24 mouse cellular contexts compared by ENCODE assay signal in the genomic region with DNA sequence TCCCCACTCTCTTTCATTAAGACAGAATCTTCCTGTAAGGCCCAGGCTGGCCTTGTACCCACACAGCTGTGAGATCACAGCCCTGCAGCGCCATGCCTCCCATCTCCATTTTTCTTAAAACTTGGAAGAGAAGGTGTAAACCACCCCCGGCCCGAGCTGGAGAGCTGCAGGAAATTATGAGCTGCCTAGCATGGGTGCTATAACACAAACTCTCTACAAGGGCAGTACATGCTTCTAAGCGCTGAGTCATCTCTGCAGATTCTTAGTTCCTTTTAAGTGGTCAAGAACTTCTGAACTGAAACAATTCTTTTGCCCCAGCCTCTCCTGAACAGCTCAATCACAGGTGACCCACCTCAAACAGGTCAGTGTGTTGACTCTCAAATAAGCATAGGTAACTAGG. TPM values are rescaled to one million over a fixed set of nuclear protein-coding genes. Genes with fewer than 3 reads are reported as not detected.
DNase-seq lines count a peak whose midpoint lies in the region; TF ChIP-seq lines count a peak whose summit lies in the region.
"Had no signal": no experiment of that assay in that cellular context is flagged by ENCODE, and none has a peak within 500 bp of the region (broad histone marks: within the 10 kb centered on the region; RNA-seq: fewer than 3 reads in every experiment).

No protein-coding gene starts in this region.

- no peak overlapping the region for H3K4me3 ChIP-seq in bone marrow macrophage, adult 2 months (ENCODE audit: insufficient read depth, low read length)
- H3K4me3 ChIP-seq: embryonic facial prominence, embryonic 15.5 days; forebrain, embryonic 15.5 days; heart, embryonic 10.5 days; hindbrain, embryonic 12.5 days had no signal

- peak; percentile 63 to 76 for DNase-seq in left cerebral cortex, adult 18-20 months (ENCODE audit: low spot score in 2 of 2)
- no peak for DNase-seq in left cerebral cortex, adult 11 months (ENCODE audit: low spot score)
- peak; percentile 83 for DNase-seq in right cerebral cortex, adult 18-20 months
- DNase-seq in right cerebral cortex, postnatal 4 days: no peak
- DNase-seq in A20 (ENCODE audit: low read depth, low spot score): peak; percentile 40
- DNase-seq in neural tube, embryonic 10.5 days (ENCODE audit: extremely low spot score, low spot score): no peak
- DNase-seq: adrenal gland, postnatal 14 days; B cell, adult 2 months; cerebellum, adult 2 months; cerebellum, postnatal 14 days; embryo, embryonic 11 days; gastrocnemius, postnatal 10 days; heart, adult 18-20 months; heart, postnatal 10 days; heart, postnatal 4 days had no signal

- TF ChIP-seq CTCF in bone marrow macrophage, adult 2 months (IDR thresholded peaks at IDR 0.05; ENCODE audit: low read depth, low read length): no peak

- TF ChIP-seq POLR2A in bone marrow macrophage, adult 2 months (IDR thresholded peaks at IDR 0.05; ENCODE audit: borderline replicate concordance, low read depth, low read length): no peak

- peaks cover 15% of the 10 kb centered on the region for H3K4me1 ChIP-seq in bone marrow macrophage, adult 2 months (ENCODE audit: control insufficient read depth, insufficient read depth, low read length)
- H3K4me1 ChIP-seq: embryonic facial prominence, embryonic 15.5 days; forebrain, embryonic 15.5 days; heart, embryonic 10.5 days; hindbrain, embryonic 12.5 days had no signal

- peak overlapping the region; percentile 6; the same call in 1 of the 2 replicates for H3K27ac ChIP-seq in bone marrow macrophage, adult 2 months (ENCODE audit: insufficient read depth, low read depth, low read length)
- H3K27ac ChIP-seq: embryonic facial prominence, embryonic 15.5 days; forebrain, embryonic 15.5 days; heart, embryonic 10.5 days; hindbrain, embryonic 12.5 days had no signal

RNA-seq across cellular contexts. Expression of gene Pcgf6, which starts 15.8 kb away (rescaled TPM):
- total RNA-seq in left cerebral cortex, adult 18-20 months (2021): 10 to 100 TPM; 17.3 to 19.0 TPM
- polyA plus RNA-seq in bone marrow macrophage, adult 2 months (2012; ENCODE audit: insufficient read depth, insufficient read length, missing spikeins): 4.9 and 5.1 TPM in 2 replicates

RNA-seq across cellular contexts. Expression of gene Nt5c2, which starts 20.0 kb away (rescaled TPM):
- 10 to 100 TPM; 78.9 to 82.6 TPM for total RNA-seq in left cerebral cortex, adult 18-20 months (2021)
- 56.5 and 61.9 TPM in 2 replicates for polyA plus RNA-seq in bone marrow macrophage, adult 2 months (2012; ENCODE audit: insufficient read depth, insufficient read length, missing spikeins)

RNA-seq across cellular contexts. Expression of gene Ina, which starts 20.4 kb away (rescaled TPM):
- total RNA-seq in left cerebral cortex, adult 18-20 months (2021): 100 to 1,000 TPM; 208 to 220 TPM
- not detected in 2 replicates for polyA plus RNA-seq in bone marrow macrophage, adult 2 months (2012; ENCODE audit: insufficient read depth, insufficient read length, missing spikeins)
- total RNA-seq: heart, adult 18-20 months; heart, postnatal 10 days; MEL had no signal
- polyA plus RNA-seq: activated CD4-positive, CD25-positive, alpha-beta regulatory T cell, adult 4 months; CD4-positive, CD25-positive, alpha-beta regulatory T cell, adult 4 months; inflammation-experienced regulatory T-cells, adult 6 months had no signal

RNA-seq across cellular contexts. Expression of gene Taf5, which starts 32.6 kb away (rescaled TPM):
- 1 to 10 TPM; 6.4 to 6.9 TPM for total RNA-seq in left cerebral cortex, adult 18-20 months (2021)
- polyA plus RNA-seq in bone marrow macrophage, adult 2 months (2012; ENCODE audit: insufficient read depth, insufficient read length, missing spikeins): 4.5 and 4.9 TPM in 2 replicates

RNA-seq across cellular contexts. Expression of gene Usmg5, which starts 55.5 kb away (rescaled TPM):
- total RNA-seq in left cerebral cortex, adult 18-20 months (2021): 100 to 1,000 TPM; 757 to 769 TPM
- 293 and 325 TPM in 2 replicates for polyA plus RNA-seq in bone marrow macrophage, adult 2 months (2012; ENCODE audit: insufficient read depth, insufficient read length, missing spikeins)

Comparison
In these comparisons a context has a peak if more than half of its experiments do, and no peak if none do; other contexts are left out.
1. DNase-seq: peak in left cerebral cortex, adult 18-20 months (2 of 2), right cerebral cortex, adult 18-20 months (single experiment) and A20 (single experiment); none in left cerebral cortex, adult 11 months (single experiment), right cerebral cortex, postnatal 4 days (single experiment) and neural tube, embryonic 10.5 days (single experiment).